Mouse (Mus musculus): ENCODE data around the gene Pacrg.
A peak's percentile ranks its signal among the peaks of the same experiment; 100 is the strongest.

The Pacrg gene

GRCm38 (mm10) chr17:10740083-10740482 is 100.0 kb downstream of the Pacrg start:
- no peak for DNase-seq

GRCm38 (mm10) chr17:10737966-10738365 is 102.1 kb downstream of the Pacrg start:
- DNase-seq = no peak

- DNase-seq = no peak
These were observed 105.4 kb downstream of the Pacrg start for GRCm38 (mm10) chr17:10734733-10735132.

- DNase-seq = peak in 1 of 2 experiments; percentile 34
These were observed 107.6 kb downstream of the Pacrg start for GRCm38 (mm10) chr17:10732303-10733048.

- DNase-seq = no peak
These were observed 115.3 kb downstream of the Pacrg start for GRCm38 (mm10) chr17:10724853-10725252.

GRCm38 (mm10) chr17:10721562-10721961 is 118.5 kb downstream of the Pacrg start:
- DNase-seq = no peak

- no peak for DNase-seq
These were observed 123.0 kb downstream of the Pacrg start for GRCm38 (mm10) chr17:10717148-10717547.

GRCm38 (mm10) chr17:10702781-10703180 is 137.3 kb downstream of the Pacrg start:
- DNase-seq = peak in 1 of 2 experiments; percentile 7

GRCm38 (mm10) chr17:10698041-10698440 is 142.1 kb downstream of the Pacrg start:
- DNase-seq = no peak

GRCm38 (mm10) chr17:10695421-10695820 is 144.7 kb downstream of the Pacrg start:
- DNase-seq = no peak

GRCm38 (mm10) chr17:10677098-10677497 is 163.0 kb downstream of the Pacrg start:
- DNase-seq = no peak

GRCm38 (mm10) chr17:10675536-10675935 is 164.6 kb downstream of the Pacrg start:
- DNase-seq = no peak

- no peak for DNase-seq
These were observed 165.1 kb downstream of the Pacrg start for GRCm38 (mm10) chr17:10675048-10675447.

GRCm38 (mm10) chr17:10661294-10661693 is 178.8 kb downstream of the Pacrg start:
- DNase-seq = no peak

- no peak for DNase-seq
These were observed 196.5 kb downstream of the Pacrg start for GRCm38 (mm10) chr17:10643604-10644003.

GRCm38 (mm10) chr17:10639816-10640215 is 200.3 kb downstream of the Pacrg start:
- DNase-seq = no peak

GRCm38 (mm10) chr17:10635955-10636470 is 204.1 kb downstream of the Pacrg start:
- no peak for DNase-seq

- no peak for DNase-seq
These were observed 204.6 kb downstream of the Pacrg start for GRCm38 (mm10) chr17:10635470-10635869.

GRCm38 (mm10) chr17:10635046-10635445 is 205.1 kb downstream of the Pacrg start:
- DNase-seq = no peak

- DNase-seq = no peak
These were observed 206.3 kb downstream of the Pacrg start for GRCm38 (mm10) chr17:10633769-10634168.

GRCm38 (mm10) chr17:10628240-10628639 is 211.9 kb downstream of the Pacrg start:
- no peak for DNase-seq

- DNase-seq = no peak
These were observed 212.6 kb downstream of the Pacrg start for GRCm38 (mm10) chr17:10627476-10627875.

GRCm38 (mm10) chr17:10626299-10627095 is 213.6 kb downstream of the Pacrg start:
- DNase-seq = no peak

Measured in lung, adult 18-20 months (tissue).